Mouse (Mus musculus): ENCODE data around the gene Tbx3.

GRCm38 (mm10) chr5:119679614-119680328 is 9.3 kb downstream of the Tbx3 start:
- TF ChIP-seq POLR2A (IDR thresholded peaks at IDR 0.05; ENCODE audit: insufficient read length, low read depth) (no peak), USF1 (IDR thresholded peaks at IDR 0.05; ENCODE audit: low read depth) (no peak), POLR2AphosphoS2 (IDR thresholded peaks at IDR 0.05; ENCODE audit: insufficient read length, low read depth) (no peak), MAX (IDR thresholded peaks at IDR 0.05; ENCODE audit: low read depth) (no peak), E2F4 (IDR thresholded peaks at IDR 0.05; ENCODE audit: insufficient read depth) (no peak), TCF12 (IDR thresholded peaks at IDR 0.05; ENCODE audit: insufficient read depth, poor library complexity, severe bottlenecking) (no peak), MYOD1 (IDR thresholded peaks at IDR 0.05; ENCODE audit: control insufficient read depth in 1 of 3, insufficient read length in 2 of 3, low read depth in 2 of 3) (no peak)

All from myocyte (in vitro differentiated cells).